Mouse (Mus musculus) thymus, adult 18-20 months (tissue): ENCODE results near the gene Capn11.

Experiments used
- DNase-seq, 2 experiments: peaks; one replicate each; pipeline ENCODE4 v3.0.0; 2022; ENCODE audit warnings: mixed read lengths in 2 of 2

The Capn11 gene

GRCm38 (mm10) chr17:45596631-45597396, 62.3 kb downstream of the Capn11 start:
- no peak for DNase-seq

GRCm38 (mm10) chr17:45595736-45596390, 63.3 kb downstream of the Capn11 start:
- no peak for DNase-seq

GRCm38 (mm10) chr17:45594881-45595735, 64.0 kb downstream of the Capn11 start:
- DNase-seq = peak; percentile 78 to 79

GRCm38 (mm10) chr17:45594195-45594594, 64.9 kb downstream of the Capn11 start:
- no peak for DNase-seq

GRCm38 (mm10) chr17:45593479-45593878, 65.6 kb downstream of the Capn11 start:
- no peak for DNase-seq

GRCm38 (mm10) chr17:45592606-45593431, 66.3 kb downstream of the Capn11 start:
- no peak for DNase-seq

GRCm38 (mm10) chr17:45591701-45592605, 67.2 kb downstream of the Capn11 start:
- no peak for DNase-seq

GRCm38 (mm10) chr17:45590410-45590809, 68.7 kb downstream of the Capn11 start:
- DNase-seq = no peak

GRCm38 (mm10) chr17:45589844-45590243, 69.3 kb downstream of the Capn11 start:
- no peak for DNase-seq

GRCm38 (mm10) chr17:45589236-45589635, 69.9 kb downstream of the Capn11 start:
- no peak for DNase-seq

GRCm38 (mm10) chr17:45588370-45588769, 70.8 kb downstream of the Capn11 start:
- DNase-seq = no peak

GRCm38 (mm10) chr17:45586449-45586837, 72.7 kb downstream of the Capn11 start:
- no peak for DNase-seq

GRCm38 (mm10) chr17:45585725-45586448, 73.2 kb downstream of the Capn11 start:
- DNase-seq = no peak

GRCm38 (mm10) chr17:45584939-45585678, 74.0 kb downstream of the Capn11 start:
- DNase-seq = peak in 1 of 2 experiments; percentile 54

- peak in 1 of 2 experiments; percentile 46 for DNase-seq
Observed at GRCm38 (mm10) chr17:45584096-45584896, 74.8 kb downstream of the Capn11 start.

GRCm38 (mm10) chr17:45582715-45583355, 76.3 kb downstream of the Capn11 start:
- DNase-seq = no peak

GRCm38 (mm10) chr17:45582188-45582587, 76.9 kb downstream of the Capn11 start:
- no peak for DNase-seq

GRCm38 (mm10) chr17:45581567-45581983, 77.5 kb downstream of the Capn11 start:
- peak in 1 of 2 experiments; percentile 50 for DNase-seq
